Mouse (Mus musculus): ENCODE data around the gene Fam172a.

DNA sequence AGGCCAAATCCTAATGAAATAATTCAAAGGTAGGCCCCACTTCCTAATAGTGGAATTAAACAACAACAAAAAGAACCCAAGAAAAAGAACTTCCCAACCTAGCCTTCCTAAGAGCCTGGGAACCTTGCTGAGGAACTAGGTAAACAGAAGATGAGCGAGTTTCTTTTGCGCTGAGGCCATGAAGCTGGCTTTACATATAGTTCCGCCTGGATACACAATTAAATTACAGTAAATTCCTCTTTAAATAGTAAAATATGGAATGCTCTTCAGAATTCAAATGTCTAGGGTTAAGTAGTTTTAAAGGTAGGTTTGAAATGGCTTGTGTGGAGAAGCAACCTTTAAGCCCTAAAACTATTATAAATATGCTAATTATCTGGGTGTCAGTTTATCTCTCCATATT lies 478.4 kb downstream of the Fam172a start:
- no peak for TF ChIP-seq CTCF (IDR thresholded peaks at IDR 0.05; ENCODE audit: insufficient read depth, low read length)
- TF ChIP-seq POLR2A (IDR thresholded peaks at IDR 0.05; ENCODE audit: borderline replicate concordance, extremely low read depth, low read depth, low read length): no peak

Measured in lung, adult 2 months (tissue).